Mouse (Mus musculus) heart, postnatal 14 days (tissue): ENCODE data around the gene Ccdc151. TPM values are rescaled to one million over a fixed set of nuclear protein-coding genes. Genes with fewer than 3 reads are reported as not detected.

ENCODE experiments used
- DNase-seq, 2 experiments: peaks; one replicate each; pipeline ENCODE4 v3.0.0; 2021 to 2022
- intact Hi-C: fragments of 180-260 bp; cut with DNase I; formaldehyde crosslinking; loops from one replicate; pipeline ENCODE4 v1.15.1; 2025
- long read RNA-seq, 2 experiments: library from polyadenylated mRNA; stranded (forward); transcript quantifications; one replicate each; pipeline ENCODE4 v2.0.0; 2021
- total RNA-seq, 2 experiments: library from RNA; stranded (reverse); gene quantifications; 2 replicates each; pipeline ENCODE4 v1.2.3; 2021

The Ccdc151 gene
- under 1 TPM in 1 of 2 experiments, not detected in 1; 0.17 TPM for total RNA-seq
- long read RNA-seq, experiment 1, result 0 reads
- long read RNA-seq, experiment 2, result 0 reads

DNA sequence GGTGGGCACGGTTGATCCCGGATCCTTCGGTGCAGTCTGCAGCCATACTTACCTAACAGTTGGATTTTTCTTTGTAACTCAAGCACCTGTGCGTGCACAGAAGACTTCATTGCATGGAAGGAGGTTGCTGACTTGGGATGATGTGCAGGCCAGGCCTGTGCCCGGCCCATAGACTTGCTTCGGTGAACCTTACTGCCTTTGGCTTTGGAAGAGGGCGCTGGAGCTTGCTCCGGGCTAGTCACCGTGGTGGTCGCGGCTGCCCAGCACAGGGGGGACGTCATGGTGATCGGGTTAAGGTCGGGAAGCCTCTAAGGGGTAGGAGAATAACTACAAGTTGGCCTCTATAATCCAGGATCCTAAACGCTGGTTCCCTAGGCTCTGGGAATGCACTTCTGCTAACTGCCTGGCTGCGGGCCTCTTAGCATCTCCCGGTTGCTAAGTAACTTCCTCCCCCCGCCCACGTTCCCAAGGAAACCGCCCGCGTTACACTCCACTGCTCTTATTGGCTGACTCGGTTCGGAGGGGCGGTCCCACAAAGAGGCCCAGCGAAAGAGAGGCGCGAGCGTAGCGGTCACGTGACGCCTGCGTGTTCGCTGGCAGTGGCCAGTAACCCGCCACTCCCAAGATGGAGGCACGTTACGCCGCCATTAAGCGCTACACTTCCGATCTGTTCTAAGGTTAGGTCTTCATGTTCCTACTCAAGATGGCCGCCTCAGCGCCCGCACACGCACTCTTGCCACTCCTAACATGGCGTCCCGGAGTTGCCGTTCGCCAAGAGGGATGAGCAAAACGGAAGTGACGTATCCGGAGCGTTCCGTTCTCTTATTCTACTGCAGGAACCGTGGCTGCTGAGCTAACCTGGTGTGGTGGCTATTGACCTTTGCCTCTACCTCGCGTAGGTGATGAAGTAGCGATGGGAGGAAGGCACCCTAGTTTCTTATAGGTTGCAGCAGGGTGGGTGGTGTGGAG lies at the start of gene Ccdc151, which contains the start of gene Prkcsh:
Ccdc151 (minus strand) TSS at position 441 of the 969 bp plus-strand sequence.
Prkcsh (plus strand) TSS at position 613 of the 969 bp plus-strand sequence.
- intact Hi-C loops, result no loop called here
- peak; percentile 98 to 99 for DNase-seq

DNA sequence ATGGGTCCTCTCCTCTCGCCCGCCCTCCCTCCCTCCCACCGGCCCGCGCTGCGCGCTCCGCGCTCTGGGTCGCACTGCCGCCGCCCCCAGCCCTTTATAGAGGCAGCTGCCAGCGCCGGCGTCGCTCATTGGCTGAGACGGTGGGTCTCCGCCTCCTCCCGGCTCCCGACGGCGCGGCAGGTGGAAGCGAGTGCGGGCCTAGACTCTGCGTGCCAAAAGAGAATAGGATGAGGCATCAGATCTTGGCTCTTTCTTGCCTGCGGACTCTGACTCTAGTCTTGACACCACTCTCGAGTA lies 49.5 kb upstream of the Ccdc151 start, which contains the start of gene Elavl3:
Elavl3 (minus strand) TSS at position 66 of the 297 bp plus-strand sequence.
- DNase-seq, result no peak
- intact Hi-C loops, result no loop called here

GRCm38 (mm10) chr9:22051161-22051957 lies 48.9 kb upstream of the Ccdc151 start:
- intact Hi-C loops, result no loop called here
- DNase-seq, result no peak

- peak; percentile 40 to 61 for DNase-seq
- intact Hi-C loops, result no loop called here
These were observed 48.0 kb upstream of the Ccdc151 start for GRCm38 (mm10) chr9:22050351-22050889.

- intact Hi-C loops, result no loop called here
- DNase-seq, result no peak
These were observed 47.4 kb upstream of the Ccdc151 start for GRCm38 (mm10) chr9:22049721-22050270.

- no peak for DNase-seq
- intact Hi-C loops, result no loop called here
These were observed 46.9 kb upstream of the Ccdc151 start for GRCm38 (mm10) chr9:22049315-22049714.

- DNase-seq, result no peak
- intact Hi-C loops, result no loop called here
These were observed 44.9 kb upstream of the Ccdc151 start for GRCm38 (mm10) chr9:22047329-22047728.

DNA sequence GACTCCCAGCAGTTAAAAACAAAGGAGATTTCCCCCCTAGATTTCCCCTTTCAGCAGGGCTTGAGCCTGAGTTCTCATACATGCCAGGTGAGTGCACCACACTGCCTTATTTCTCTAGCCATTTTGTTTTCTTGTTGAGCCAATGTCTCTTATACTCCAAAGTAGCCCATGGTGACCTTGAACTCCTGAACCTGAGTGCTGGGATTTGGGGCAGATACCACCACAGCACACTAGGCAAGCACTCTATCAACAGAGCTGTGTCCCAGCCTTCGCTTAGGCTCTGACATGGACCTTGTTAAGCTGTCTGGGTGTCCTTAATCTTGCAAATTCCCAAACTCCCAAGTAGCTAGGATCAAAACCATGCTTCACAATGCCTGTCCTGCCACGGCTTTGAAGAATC lies 39.4 kb upstream of the Ccdc151 start:
- no peak for DNase-seq
- intact Hi-C loops, result no loop called here

GRCm38 (mm10) chr9:22037826-22038225 lies 35.4 kb upstream of the Ccdc151 start:
- DNase-seq, result no peak
- intact Hi-C loops, result no loop called here

- no peak for DNase-seq
- intact Hi-C loops, result no loop called here
These were observed 33.0 kb upstream of the Ccdc151 start for GRCm38 (mm10) chr9:22035300-22036044.

GRCm38 (mm10) chr9:22030386-22030785 lies 28.0 kb upstream of the Ccdc151 start:
- intact Hi-C loops, result no loop called here
- DNase-seq, result no peak

DNA sequence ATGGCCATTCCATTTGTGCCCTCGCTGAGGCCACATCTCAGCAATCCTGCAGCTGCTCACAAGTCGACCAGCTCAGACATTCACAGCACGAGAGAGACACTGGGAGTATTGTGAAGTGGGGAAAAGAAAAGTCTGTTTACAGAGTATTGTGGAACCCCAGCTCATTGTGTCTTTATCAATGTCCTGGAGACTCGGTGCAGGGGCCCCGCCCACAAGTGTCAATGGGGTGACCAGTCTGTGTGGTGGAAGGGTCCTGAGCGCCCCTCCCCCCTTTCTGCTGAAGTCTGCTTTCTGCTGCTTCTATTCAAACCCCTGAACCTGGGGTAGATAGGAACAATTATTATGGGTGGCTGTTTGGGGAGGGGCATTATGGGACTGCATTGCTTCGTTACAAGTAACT lies 26.0 kb upstream of the Ccdc151 start:
- no peak for DNase-seq
- intact Hi-C loops, result no loop called here

DNA sequence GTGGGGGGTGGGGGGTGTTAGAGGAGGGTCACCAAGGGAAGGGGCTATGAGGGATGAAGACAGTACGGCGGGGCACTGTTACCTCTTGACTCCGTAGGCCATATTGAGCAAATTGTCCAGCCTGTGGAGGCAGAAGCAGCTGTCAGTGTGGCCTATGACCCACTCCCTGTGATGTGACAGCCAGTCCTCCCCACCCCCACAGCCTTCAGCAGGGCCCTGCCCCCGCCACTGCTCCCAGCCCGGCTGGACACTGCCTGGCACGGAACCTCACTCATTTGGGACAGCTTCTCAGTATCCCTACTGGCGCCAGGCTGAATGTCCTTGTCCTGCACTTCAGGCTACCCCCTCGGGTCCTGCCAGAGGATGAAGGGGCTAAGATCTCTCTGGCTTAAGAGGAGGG lies 22.2 kb upstream of the Ccdc151 start:
- intact Hi-C loops, result no loop called here
- DNase-seq, result no peak

DNA sequence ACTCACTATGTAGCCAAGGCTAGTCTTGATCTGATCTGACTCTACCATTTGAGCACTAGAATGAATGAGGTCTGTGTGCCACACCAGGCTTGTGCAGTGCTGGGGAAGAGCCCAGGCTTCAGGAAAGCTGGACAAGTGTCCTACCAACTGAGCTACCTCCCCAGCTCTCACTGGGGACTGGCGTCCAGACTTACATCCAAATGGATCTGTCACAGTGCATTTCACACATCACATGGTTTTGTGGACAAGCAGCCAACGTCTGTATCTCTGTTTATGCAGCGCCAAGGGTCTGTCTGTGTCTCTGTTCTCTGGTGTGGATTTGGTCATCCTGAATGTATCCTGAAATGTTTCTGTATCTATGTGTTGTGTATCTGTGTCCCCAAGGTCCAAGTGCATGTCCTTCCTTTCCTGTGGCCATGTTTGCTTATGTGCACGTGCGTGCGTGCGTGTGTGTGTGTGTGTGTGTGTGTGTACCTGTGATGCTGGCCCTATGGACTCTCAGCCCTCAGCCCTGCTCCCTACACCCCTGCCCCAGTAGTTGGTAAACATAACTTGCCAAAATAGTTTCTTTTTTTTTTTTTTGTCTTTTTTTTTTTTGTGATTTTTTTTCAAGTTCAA lies 14.9 kb upstream of the Ccdc151 start:
- DNase-seq, result no peak

DNA sequence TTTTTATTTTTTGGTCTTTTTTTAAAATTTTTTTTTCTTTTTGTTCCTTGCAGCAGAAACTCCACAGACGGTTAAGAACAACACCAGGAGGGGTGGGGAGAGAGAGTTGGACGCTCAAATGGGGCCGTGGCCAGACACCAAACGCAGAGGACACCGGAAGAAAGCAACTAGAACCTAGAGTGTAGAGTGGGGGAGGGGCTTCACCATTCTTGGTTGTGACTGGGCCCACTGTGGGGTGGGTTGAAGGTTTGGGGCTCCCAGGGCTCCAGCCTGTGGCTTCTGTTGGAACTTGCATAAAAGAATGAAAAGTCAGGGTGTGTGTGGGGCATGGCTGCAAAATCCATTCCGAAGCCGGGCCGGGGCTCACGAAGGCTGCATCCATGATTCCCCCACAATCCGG lies 13.8 kb upstream of the Ccdc151 start:
- no peak for DNase-seq
- intact Hi-C loops, result no loop called here

More for the DNA sequence above, 14.9 kb upstream of the Ccdc151 start:
- intact Hi-C loops, result no loop called here

DNA sequence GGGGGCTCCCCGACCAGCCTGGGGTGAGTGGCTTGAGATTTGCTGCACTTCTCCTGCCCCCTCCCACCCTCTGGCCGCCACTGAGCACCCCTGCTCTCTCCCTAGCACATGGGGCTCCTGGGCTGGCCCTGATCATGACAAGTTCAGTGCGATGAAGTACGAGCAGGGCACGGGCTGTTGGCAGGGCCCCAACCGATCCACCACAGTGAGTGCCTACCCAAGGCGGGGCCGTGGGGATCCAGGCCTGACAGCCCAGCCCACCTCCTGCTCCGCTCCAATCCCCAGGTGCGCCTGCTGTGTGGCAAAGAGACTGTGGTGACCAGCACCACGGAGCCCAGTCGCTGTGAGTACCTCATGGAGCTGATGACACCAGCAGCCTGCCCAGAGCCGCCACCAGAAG lies 10.3 kb upstream of the Ccdc151 start:
- DNase-seq, result no peak
- intact Hi-C loops, result no loop called here

- intact Hi-C loops, result no loop called here
- DNase-seq, result no peak
These were observed 8.6 kb upstream of the Ccdc151 start for GRCm38 (mm10) chr9:22011055-22011454.

- intact Hi-C loops, result no loop called here
- DNase-seq, result no peak
These were observed 2.1 kb upstream of the Ccdc151 start for GRCm38 (mm10) chr9:22004546-22004945.

DNA sequence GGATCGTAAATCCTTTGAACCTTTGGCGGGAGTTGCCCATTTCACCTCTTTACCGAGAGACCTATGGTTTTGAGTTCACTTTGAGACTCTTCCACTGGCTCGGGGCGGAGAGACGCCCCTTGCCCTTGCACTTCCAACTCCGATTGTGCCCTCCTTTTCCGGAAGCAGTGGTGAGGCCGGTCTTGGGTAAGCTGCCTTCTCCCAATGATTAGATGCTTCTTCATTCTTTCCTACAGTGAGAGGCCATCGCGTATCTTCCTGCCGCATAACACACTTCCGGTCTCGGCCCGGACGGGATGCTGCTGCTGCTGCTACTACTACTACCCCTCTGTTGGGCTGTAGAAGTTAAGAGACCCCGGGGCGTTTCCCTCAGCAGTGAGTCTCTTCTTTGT lies 725 bp upstream of the Ccdc151 start:
- peak in 1 of 2 experiments; percentile 26 for DNase-seq
- intact Hi-C loops, result no loop called here

DNA sequence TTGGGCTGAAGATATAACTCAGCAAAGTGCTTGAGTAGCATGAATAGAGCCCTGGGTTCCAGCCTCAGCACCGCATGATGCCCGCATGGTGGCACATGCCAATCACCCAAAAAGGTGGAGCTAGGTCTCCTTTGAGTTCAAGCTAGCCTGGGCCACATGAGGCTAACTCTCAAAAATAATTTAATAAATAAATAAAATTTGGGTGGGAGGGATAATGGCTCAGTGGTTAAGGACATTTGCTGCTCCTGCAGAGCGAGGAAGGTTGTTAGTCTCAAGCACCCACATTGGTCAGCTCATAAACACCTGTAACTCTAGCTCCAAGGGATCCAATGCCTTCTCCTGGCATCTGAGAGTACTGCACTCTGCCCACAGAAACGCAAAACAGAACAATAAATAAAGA lies 801 bp downstream of the Ccdc151 start:
- DNase-seq, result no peak
- intact Hi-C loops, result no loop called here
